Mouse (Mus musculus) left cerebral cortex, adult 2 months (tissue): ENCODE results near the gene Pecam1. TPM values are rescaled to one million over a fixed set of nuclear protein-coding genes. Genes with fewer than 3 reads are reported as not detected.

Source experiments
- DNase-seq, 2 experiments: peaks; one replicate each; pipeline ENCODE4 v3.0.0; 2021 to 2022; ENCODE audit warnings: low spot score in 2 of 2, mixed read lengths in 1 of 2; ENCODE audit errors: extremely low spot score in 1 of 2
- H3K27ac ChIP-seq: fragments of 200-600 bp; 2 replicates; pipeline ENCODE4 v1.8.1; 2022
- H3K4me3 ChIP-seq: fragments of 200-600 bp; 2 replicates; pipeline ENCODE4 v1.8.1; 2022
- CTCF ChIP-seq: fragments of 200-600 bp; IDR thresholded peaks from 2 replicates; pipeline ENCODE4 v1.8.1; 2022; ENCODE audit warnings: antibody characterized with exemption, mild to moderate bottlenecking, moderate library complexity
- intact Hi-C: fragments of 180-260 bp; cut with DNase I; formaldehyde crosslinking; loops from one replicate; pipeline ENCODE4 v1.15.1; 2025
- microRNA-seq, 2 experiments: library from miRNA; unstranded; fragments of <30 nt; microRNA quantifications; one replicate each; pipeline ENCODE4 v1.2.0; 2021
- total RNA-seq, 2 experiments: library from RNA; stranded (reverse); gene quantifications; 2 replicates each; pipeline ENCODE4 v1.2.3; 2021

Pecam1 gene
- total RNA-seq, 2 experiments from 2014 or later = 17.3 to 22.0 TPM

- DNase-seq = no peak
- Histone ChIP-seq H3K4me3 (no peak overlapping the region), H3K27ac (no peak overlapping the region)
- TF ChIP-seq CTCF = no peak
- intact Hi-C loops = loop anchor here (5.0 kb wide), 2 partner anchors 37 to 192 kb away; no protein-coding TSS in a partner anchor
Measured at GRCm38 (mm10) chr11:106609731-106610130, 140.7 kb downstream of the Pecam1 start.

GRCm38 (mm10) chr11:106607316-106607715 lies 143.1 kb downstream of the Pecam1 start:
- intact Hi-C loops = no loop called here
- Histone ChIP-seq H3K27ac (no peak overlapping the region), H3K4me3 (no peak overlapping the region)
- DNase-seq = no peak
- no peak for TF ChIP-seq CTCF

DNA sequence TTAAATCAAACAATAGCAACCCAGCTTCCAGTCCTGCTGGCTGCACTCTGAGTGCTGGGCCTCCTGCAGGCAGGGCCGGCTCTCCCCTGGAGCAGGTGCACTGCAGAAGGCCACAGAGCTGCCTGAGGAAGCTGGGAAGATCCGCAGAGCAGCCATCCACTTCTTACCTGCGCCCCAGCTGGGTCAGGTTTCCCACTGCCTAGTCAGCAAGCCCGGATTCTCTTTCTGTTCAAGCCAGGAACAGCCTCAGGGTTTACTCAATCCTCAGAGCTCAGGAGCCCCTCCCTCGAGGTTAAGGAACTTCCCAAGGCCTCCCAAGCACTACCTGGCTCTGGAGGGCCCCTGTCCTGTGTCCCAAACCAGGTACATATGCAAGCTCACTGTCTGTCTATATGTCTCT lies 144.4 kb downstream of the Pecam1 start:
- no peak overlapping the region for H3K27ac ChIP-seq
- intact Hi-C loops = no loop called here
- H3K4me3 ChIP-seq = no peak overlapping the region
- no peak for TF ChIP-seq CTCF
- no peak for DNase-seq

Small RNA genes within 50 kb of the gene (microRNA-seq; reads per million reads assigned to microRNA genes)
- gene Gm25994 (0 reads per million in 2 experiments), gene Mir3064 (25.1 to 26.5 reads per million in 2 experiments)

Other genes with a start within 250 kb of the Pecam1 start
- 100 to 1,000 TPM; 114 to 118 TPM for gene Tex2, start 137.2 kb downstream of the Pecam1 start, total RNA-seq
- under 1 TPM in 1 of 2 experiments, not detected in 1; 0.44 TPM for gene Milr1, start 598 bp upstream of the Pecam1 start, total RNA-seq
- gene Polg2, start 28.9 kb upstream of the Pecam1 start, total RNA-seq = 1 to 10 TPM; 3.2 to 4.2 TPM
- gene Ddx5, start 38.6 kb upstream of the Pecam1 start, total RNA-seq = 100 to 1,000 TPM; 652 to 679 TPM
- 10 to 100 TPM; 12.6 to 15.1 TPM for gene Cep95, start 38.6 kb upstream of the Pecam1 start, total RNA-seq
- 10 to 100 TPM; 25.7 to 28.3 TPM for gene Smurf2, start 170.1 kb upstream of the Pecam1 start, total RNA-seq
- gene Kpna2, start 248.9 kb upstream of the Pecam1 start, total RNA-seq = 10 to 100 TPM; 20.6 to 31.7 TPM